Mouse (Mus musculus) heart, adult 2 months (tissue): Measurements from ENCODE around the gene Fastkd1.

Experiments
- CTCF ChIP-seq: fragments of 200-600 bp; IDR thresholded peaks from 2 replicates; pipeline ENCODE4 v1.8.1; 2022; ENCODE audit warnings: antibody characterized with exemption, mild to moderate bottlenecking, moderate library complexity
- EP300 ChIP-seq: fragments of 200-500 bp; IDR thresholded peaks from 2 replicates; pipeline ENCODE4 v1.6.1; 2011; ENCODE audit warnings: low read depth, low read length, control low read depth; ENCODE audit not compliant: insufficient read depth
- POLR2A ChIP-seq: fragments of 200-500 bp; IDR thresholded peaks from 2 replicates; pipeline ENCODE4 v1.6.1; 2011; ENCODE audit warnings: mild to moderate bottlenecking, low read depth, low read length, control low read depth; ENCODE audit not compliant: insufficient read depth

GRCm38 (mm10) chr2:69644968-69645617, 68.2 kb downstream of the Fastkd1 start:
- no peak for TF ChIP-seq EP300
- no peak for TF ChIP-seq POLR2A
- TF ChIP-seq CTCF = no peak
